Mouse (Mus musculus) G1E (cell line): ENCODE measurements around the gene Arhgef7.

ENCODE experiments used
- CTCF ChIP-seq: IDR thresholded peaks from 2 replicates; pipeline ENCODE4 v1.5.1; 2012; ENCODE audit warnings: low read depth, low read length, inconsistent platforms, mixed read lengths
- GATA1 ChIP-seq: IDR thresholded peaks from 2 replicates; pipeline ENCODE4 v1.6.1; 2012; ENCODE audit warnings: borderline replicate concordance, low read length, inconsistent platforms, mixed read lengths
- TAL1 ChIP-seq: conservative IDR thresholded peaks from 2 replicates; pipeline ENCODE4 v1.6.1; 2012; ENCODE audit warnings: low read depth, low read length, inconsistent platforms, mixed read lengths

GRCm38 (mm10) chr8:11727273-11727650 lies 259 bp upstream of the Arhgef7 start:
- TF ChIP-seq CTCF, result no peak
- TF ChIP-seq TAL1, result no peak
- no peak for TF ChIP-seq GATA1
